Mouse (Mus musculus) midbrain, embryonic 11.5 days (tissue): ENCODE results near the gene Hnrnpu. TPM values are rescaled to one million over a fixed set of nuclear protein-coding genes. Genes with fewer than 3 reads are reported as not detected.

Experiments used
- ATAC-seq: fragments of 200-750 bp; cut with Nextera tagmentation; 2 replicates; pipeline ENCODE4 v1.8.0; 2017; ENCODE audit warnings: moderate TSS enrichment, moderate library complexity; ENCODE audit not compliant: low FRiP score
- DNase-seq: peaks from one replicate; pipeline ENCODE4 v3.0.0; 2015; ENCODE audit warnings: low spot score; ENCODE audit errors: missing footprints
- H3K27ac ChIP-seq: fragments of 300-500 bp; sonication (generic); 2 replicates; pipeline ENCODE4 v1.5.1; 2014; ENCODE audit warnings: low read depth, low read length
- H3K27me3 ChIP-seq: fragments of 300-500 bp; sonication (generic); 2 replicates; pipeline ENCODE4 v1.6.1; 2014; ENCODE audit warnings: mild to moderate bottlenecking, low read length, moderate library complexity, mixed read lengths; ENCODE audit not compliant: control insufficient read depth, insufficient read depth
- H3K36me3 ChIP-seq: fragments of 300-500 bp; sonication (generic); 2 replicates; pipeline ENCODE4 v1.6.1; 2014; ENCODE audit warnings: mild to moderate bottlenecking, low read length, moderate library complexity, mixed read lengths; ENCODE audit not compliant: control insufficient read depth, insufficient read depth
- H3K4me1 ChIP-seq: fragments of 300-500 bp; sonication (generic); 2 replicates; pipeline ENCODE4 v1.6.1; 2014; ENCODE audit warnings: low read length; ENCODE audit not compliant: control insufficient read depth, insufficient read depth
- H3K4me2 ChIP-seq: fragments of 300-500 bp; sonication (generic); 2 replicates; pipeline ENCODE4 v1.6.1; 2014; ENCODE audit warnings: mild to moderate bottlenecking, moderate library complexity
- H3K4me3 ChIP-seq: fragments of 300-500 bp; sonication (generic); 2 replicates; pipeline ENCODE4 v1.5.1; 2014; ENCODE audit warnings: low read depth, low read length
- H3K9ac ChIP-seq: fragments of 300-500 bp; sonication (generic); 2 replicates; pipeline ENCODE4 v1.6.1; 2014; ENCODE audit warnings: low read length
- H3K9me3 ChIP-seq: fragments of 300-500 bp; sonication (generic); 2 replicates; pipeline ENCODE4 v1.6.1; 2016; ENCODE audit warnings: low read length; ENCODE audit not compliant: control insufficient read depth
- WGBS: fragments of 180-500 bp; shearing (Covaris S2); extraction: QIAGEN DNeasy Blood & Tissue Kit; methylation state at CpG from one replicate; pipeline ENCODE4 v1.1.7; 2014; 5-methylcytosine and 5-hydroxymethylcytosine counted together
- polyA plus RNA-seq: library from polyadenylated mRNA; unstranded; fragments of >200 nt; fragmentation: Nextera tagmentation; extraction: Ambion mirVana; gene quantifications from 2 replicates; pipeline ENCODE4 v1.2.1, GENCODE M21; 2014

The Hnrnpu gene
- polyA plus RNA-seq, 1 experiment from 2014 or later = 899 TPM

GRCm38 (mm10) chr1:178320038-178320722 lies 17.4 kb downstream of the Hnrnpu start:
- ATAC-seq = no peak
- 29% methylated on average over 8 of the region's 8 CpGs for WGBS

GRCm38 (mm10) chr1:178319295-178320037 lies 18.1 kb downstream of the Hnrnpu start:
- Histone ChIP-seq H3K36me3 (peaks cover 15% of the 10 kb centered on the region; the same call in 1 of the 2 replicates), H3K27ac (peak overlapping the region; percentile 100), H3K4me1 (peaks cover 18% of the 10 kb centered on the region), H3K9ac (peak overlapping the region; percentile 98), H3K4me3 (peak overlapping the region; percentile 49), H3K9me3 (no peaks in the 10 kb centered on the region), H3K4me2 (peak overlapping the region; percentile 87), H3K27me3 (no peaks in the 10 kb centered on the region)
- 4% methylated on average over 12 of the region's 12 CpGs for WGBS
- peak; percentile 26 for ATAC-seq
- no peak for DNase-seq

More at GRCm38 (mm10) chr1:178320038-178320722, 17.4 kb downstream of the Hnrnpu start:
- Histone ChIP-seq H3K4me1 (peaks cover 18% of the 10 kb centered on the region), H3K9me3 (no peaks in the 10 kb centered on the region), H3K27me3 (no peaks in the 10 kb centered on the region), H3K36me3 (peaks cover 15% of the 10 kb centered on the region; the same call in 1 of the 2 replicates), H3K27ac (peak overlapping the region; percentile 100), H3K4me3 (peak overlapping the region; percentile 49), H3K9ac (peak overlapping the region; percentile 98), H3K4me2 (peak overlapping the region; percentile 87)
- no peak for DNase-seq

- peak; percentile 100 for DNase-seq
- peak; percentile 96 for ATAC-seq
- Histone ChIP-seq H3K36me3 (peaks cover 15% of the 10 kb centered on the region; the same call in 1 of the 2 replicates), H3K4me2 (peak within 1 kb of the TSS; percentile 87), H3K4me1 (peaks cover 18% of the 10 kb centered on the region), H3K27ac (peak within 1 kb of the TSS; percentile 100), H3K9ac (peak within 1 kb of the TSS; percentile 98), H3K9me3 (no peaks in the 10 kb centered on the region), H3K27me3 (no peaks in the 10 kb centered on the region), H3K4me3 (peak within 1 kb of the TSS; percentile 49)
- under 1% methylated on average over 83 of the region's 83 CpGs for WGBS
These were observed 19.0 kb downstream of the Hnrnpu start, which contains the start of gene Cox20 for GRCm38 (mm10) chr1:178318389-178319184. Gene Cox20 (plus strand): TSS chr1:178319130.

- H3K4me1 ChIP-seq = peaks cover 18% of the 10 kb centered on the region
- no peaks in the 10 kb centered on the region for H3K27me3 ChIP-seq
- peak overlapping the region; percentile 98 for H3K9ac ChIP-seq
- H3K4me3 ChIP-seq = peak overlapping the region; percentile 49
- peak overlapping the region; percentile 87 for H3K4me2 ChIP-seq
- WGBS = under 1% methylated on average over 17 of the region's 17 CpGs
- H3K27ac ChIP-seq = peak overlapping the region; percentile 100
- H3K36me3 ChIP-seq = peaks cover 9% of the 10 kb centered on the region; the same call in 1 of the 2 replicates
- ATAC-seq (peak; percentile 74), DNase-seq (peak; percentile 99)
- H3K9me3 ChIP-seq = no peaks in the 10 kb centered on the region
These were observed 19.6 kb downstream of the Hnrnpu start for GRCm38 (mm10) chr1:178318002-178318388.

GRCm38 (mm10) chr1:178317275-178318001 lies 20.2 kb downstream of the Hnrnpu start:
- peaks cover 3% of the 10 kb centered on the region; the same call in 1 of the 2 replicates for H3K36me3 ChIP-seq
- WGBS = 60% methylated on average over 10 of the region's 10 CpGs
- peaks cover 18% of the 10 kb centered on the region for H3K4me1 ChIP-seq
- H3K9ac ChIP-seq = peak overlapping the region; percentile 98
- H3K9me3 ChIP-seq = no peaks in the 10 kb centered on the region
- no peak for ATAC-seq
- no peak for DNase-seq
- no peaks in the 10 kb centered on the region for H3K27me3 ChIP-seq
- H3K4me2 ChIP-seq = peak overlapping the region; percentile 87
- H3K27ac ChIP-seq = peak overlapping the region; percentile 100
- H3K4me3 ChIP-seq = peak overlapping the region; percentile 49

- DNase-seq (no peak), ATAC-seq (no peak)
- H3K4me1 ChIP-seq = peaks cover 4% of the 10 kb centered on the region; the same call in 1 of the 2 replicates
- no peaks in the 10 kb centered on the region for H3K27me3 ChIP-seq
- no peaks in the 10 kb centered on the region for H3K9me3 ChIP-seq
- H3K27ac ChIP-seq = no peak overlapping the region
- no peak overlapping the region for H3K4me2 ChIP-seq
- no peak overlapping the region for H3K4me3 ChIP-seq
- 97% methylated on average over 2 of the region's 2 CpGs for WGBS
- no peaks in the 10 kb centered on the region for H3K36me3 ChIP-seq
- H3K9ac ChIP-seq = no peak overlapping the region
These were observed 23.4 kb downstream of the Hnrnpu start for GRCm38 (mm10) chr1:178314236-178314635.

- no peak for DNase-seq
- Histone ChIP-seq H3K36me3 (no peaks in the 10 kb centered on the region), H3K4me3 (no peak overlapping the region), H3K4me2 (no peak overlapping the region), H3K4me1 (peaks cover 4% of the 10 kb centered on the region; the same call in 1 of the 2 replicates), H3K9me3 (no peaks in the 10 kb centered on the region), H3K9ac (no peak overlapping the region), H3K27me3 (no peaks in the 10 kb centered on the region), H3K27ac (no peak overlapping the region)
- WGBS = 100% methylated on average over 1 of the region's 1 CpGs
- ATAC-seq = no peak
These were observed 24.5 kb downstream of the Hnrnpu start for GRCm38 (mm10) chr1:178313039-178313597.

- no peaks in the 10 kb centered on the region for H3K36me3 ChIP-seq
- no peak overlapping the region for H3K9ac ChIP-seq
- no peaks in the 10 kb centered on the region for H3K27me3 ChIP-seq
- no peak overlapping the region for H3K4me3 ChIP-seq
- DNase-seq = no peak
- 68% methylated on average over 1 of the region's 1 CpGs for WGBS
- ATAC-seq = no peak
- H3K4me2 ChIP-seq = no peak overlapping the region
- H3K4me1 ChIP-seq = no peaks in the 10 kb centered on the region
- H3K9me3 ChIP-seq = no peaks in the 10 kb centered on the region
- no peak overlapping the region for H3K27ac ChIP-seq
These were observed 27.5 kb downstream of the Hnrnpu start for GRCm38 (mm10) chr1:178310128-178310527.
